Comparison of ENCODE assay signal across 18 mouse cellular contexts in genomic region chr9:78013813-78014212, GRCm38 (mm10). TPM values are rescaled to one million over a fixed set of nuclear protein-coding genes. Genes with fewer than 3 reads are reported as not detected.
DNase-seq lines count a peak whose midpoint lies in the region; ATAC-seq and TF ChIP-seq lines count a peak whose summit lies in the region.
"Had no signal": no experiment of that assay in that cellular context is flagged by ENCODE, and none has a peak within 500 bp of the region (broad histone marks: within the 10 kb centered on the region; RNA-seq: fewer than 3 reads in every experiment).

No protein-coding gene starts in this region.

- ATAC-seq in heart, postnatal 0 days (ENCODE audit: insufficient read depth, low read depth), result no peak

- H3K27ac ChIP-seq in heart, postnatal 0 days (ENCODE audit: low read depth), result no peak overlapping the region
- H3K27ac ChIP-seq: limb, embryonic 12.5 days had no signal

- no peak for TF ChIP-seq POLR2A in lung, adult 2 months (IDR thresholded peaks at IDR 0.05; ENCODE audit: borderline replicate concordance, extremely low read depth, low read depth, low read length)

- no peaks in the 10 kb centered on the region for H3K36me3 ChIP-seq in heart, postnatal 0 days (replicated peaks; ENCODE audit: control insufficient read depth, insufficient read depth, low read length)
- H3K36me3 ChIP-seq: limb, embryonic 12.5 days had no signal

- no peak for DNase-seq in heart, postnatal 0 days (ENCODE audit: low spot score)
- no peak for DNase-seq in heart, adult 11 months
- no peak for DNase-seq in lung, adult 2 months
- DNase-seq in lung, postnatal 25 days (ENCODE audit: low spot score), result no peak
- peak; percentile 42 for DNase-seq in ES-CJ7 (ENCODE audit: low read depth, low spot score)
- DNase-seq in induced T-regulatory cell, adult 2 months (ENCODE audit: low read depth), result peak; percentile 46
- no peak for DNase-seq in ovary, postnatal 10 days (ENCODE audit: low spot score)
- DNase-seq in right cerebral cortex, adult 18-20 months, result no peak
- DNase-seq: adrenal gland, postnatal 10 days; cerebellum, postnatal 14 days; heart, postnatal 36 days; lung, postnatal 36 days; spleen, adult 18-20 months had no signal

- no peak for TF ChIP-seq EP300 in heart, postnatal 0 days (IDR thresholded peaks at IDR 0.05; ENCODE audit: low read depth)

- no peak overlapping the region for H3K9ac ChIP-seq in heart, postnatal 0 days (replicated peaks; ENCODE audit: low read depth, low read length)
- H3K9ac ChIP-seq: limb, embryonic 12.5 days had no signal

- 63% methylated on average over 1 of the region's 1 CpGs for WGBS in heart, postnatal 0 days
- 46% methylated on average over 1 of the region's 1 CpGs for WGBS in lung, adult 2 months

- H3K27me3 ChIP-seq in heart, postnatal 0 days (ENCODE audit: control insufficient read depth, insufficient read depth, low read length), result no peaks in the 10 kb centered on the region
- H3K27me3 ChIP-seq: limb, embryonic 12.5 days had no signal

- no peak overlapping the region for H3K4me2 ChIP-seq in heart, postnatal 0 days (ENCODE audit: low read depth, low read length)
- H3K4me2 ChIP-seq: limb, embryonic 12.5 days had no signal

- H3K4me1 ChIP-seq in heart, postnatal 0 days (ENCODE audit: control insufficient read depth, insufficient read depth), result no peaks in the 10 kb centered on the region
- no peaks in the 10 kb centered on the region for H3K4me1 ChIP-seq in lung, adult 2 months (ENCODE audit: control insufficient read depth, insufficient read depth, low read length)
- H3K4me1 ChIP-seq: limb, embryonic 12.5 days had no signal

- H3K9me3 ChIP-seq in heart, postnatal 0 days (replicated peaks; ENCODE audit: control insufficient read depth, low read length), result no peaks in the 10 kb centered on the region
- H3K9me3 ChIP-seq: limb, embryonic 12.5 days had no signal

- TF ChIP-seq CTCF in heart, postnatal 0 days (IDR thresholded peaks at IDR 0.05; ENCODE audit: low read depth), result peak; percentile 39
- 0 out of 2 replicates have a peak, but pooled peaks have one; percentile 8 for TF ChIP-seq CTCF in lung, adult 2 months (IDR thresholded peaks at IDR 0.05; ENCODE audit: insufficient read depth, low read length)

- H3K4me3 ChIP-seq in heart, postnatal 0 days (ENCODE audit: low read depth, low read length), result no peak overlapping the region
- H3K4me3 ChIP-seq in lung, adult 2 months (replicated peaks; ENCODE audit: extremely low read depth, low read depth, low read length), result no peak overlapping the region
- H3K4me3 ChIP-seq: limb, embryonic 12.5 days had no signal

RNA-seq across cellular contexts. Expression of gene Gcm1, which starts 37.9 kb away (rescaled TPM):
- not detected in 2 replicates for total RNA-seq in heart, postnatal 0 days (2014; rRNA removed; ENCODE audit: low replicate concordance)
- polyA plus RNA-seq in heart, postnatal 0 days (2015; fragmentation: Nextera tagmentation; extraction: Ambion mirVana), result not detected in 2 replicates
- not detected in 2 replicates for polyA plus RNA-seq in lung, adult 2 months (2012; rRNA removed)
- total RNA-seq: adrenal gland, postnatal 10 days; heart, postnatal 36 days; layer of hippocampus, postnatal 25 days had no signal
- polyA plus RNA-seq: embryonic facial prominence, embryonic 11.5 days; intestine, embryonic 14.5 days; limb, embryonic 12.5 days; neural tube, embryonic 14.5 days had no signal

Comparison
In these comparisons a context has a peak if more than half of its experiments do, and no peak if none do; other contexts are left out.
1. DNase-seq: peak in ES-CJ7 (single experiment) and induced T-regulatory cell, adult 2 months (single experiment); none in heart, postnatal 0 days (single experiment), heart, adult 11 months (single experiment), lung, adult 2 months (single experiment), lung, postnatal 25 days (single experiment), ovary, postnatal 10 days (single experiment) and right cerebral cortex, adult 18-20 months (single experiment).